Mouse (Mus musculus) liver, embryonic 14.5 days (tissue): ENCODE results near the gene Tbc1d10a. TPM values are rescaled to one million over a fixed set of nuclear protein-coding genes. Genes with fewer than 3 reads are reported as not detected.

ENCODE experiments used
- ATAC-seq: fragments of 200-750 bp; cut with Nextera tagmentation; 2 replicates; pipeline ENCODE4 v1.8.0; 2017; ENCODE audit warnings: moderate number of reproducible peaks, mild to moderate bottlenecking, moderate library complexity; ENCODE audit not compliant: insufficient read depth
- DNase-seq, 3 experiments: peaks; one replicate each; pipeline ENCODE4 v3.0.0-alpha.2; 2012 to 2013; ENCODE audit warnings: low read depth in 3 of 3, low spot score in 3 of 3
- H3K27ac ChIP-seq: fragments of 300-500 bp; sonication (generic); 2 replicates; pipeline ENCODE4 v1.5.1; 2014; ENCODE audit warnings: moderate library complexity, mild to moderate bottlenecking, control low read depth, inconsistent platforms
- H3K27me3 ChIP-seq: fragments of 300-500 bp; sonication (generic); 2 replicates; pipeline ENCODE4 v1.6.1; 2014; ENCODE audit warnings: mild to moderate bottlenecking, low read length, moderate library complexity; ENCODE audit not compliant: control insufficient read depth, insufficient read depth
- H3K36me3 ChIP-seq: fragments of 300-500 bp; sonication (generic); replicated peaks from 2 replicates; pipeline ENCODE4 v1.6.1; 2014; ENCODE audit warnings: low read depth; ENCODE audit not compliant: control insufficient read depth, insufficient read depth
- H3K4me1 ChIP-seq, 2 experiments: fragments of 200-500 bp in 1 of 2; fragments of 300-500 bp in 1 of 2; sonication (generic) in 1 of 2; replicated peaks; 2 replicates each; pipeline ENCODE4 v1.6.1; 2012 to 2014; ENCODE audit warnings: antibody characterized with exemption in 1 of 2, inconsistent platforms in 1 of 2, low read length in 1 of 2; ENCODE audit not compliant: control insufficient read depth in 2 of 2, insufficient read depth in 2 of 2
- H3K4me2 ChIP-seq: fragments of 300-500 bp; sonication (generic); 2 replicates; pipeline ENCODE4 v1.6.1; 2014; ENCODE audit warnings: low read depth, mild to moderate bottlenecking, control low read depth, moderate library complexity
- H3K4me3 ChIP-seq, 2 experiments: fragments of 200-500 bp in 1 of 2; fragments of 300-500 bp in 1 of 2; sonication (generic) in 1 of 2; 2 replicates each; pipeline ENCODE4 v1.5.1; 2012 to 2014; ENCODE audit warnings: low read depth in 2 of 2, low read length in 2 of 2, mild to moderate bottlenecking in 2 of 2, control low read depth in 1 of 2, inconsistent platforms in 1 of 2, moderate library complexity in 1 of 2; ENCODE audit not compliant: insufficient read depth in 1 of 2
- H3K9ac ChIP-seq: fragments of 300-500 bp; sonication (generic); replicated peaks from 2 replicates; pipeline ENCODE4 v1.6.1; 2014; ENCODE audit warnings: mild to moderate bottlenecking, control low read depth, moderate library complexity
- H3K9me3 ChIP-seq: fragments of 300-500 bp; sonication (generic); 2 replicates; pipeline ENCODE4 v1.6.1; 2016; ENCODE audit warnings: low read length, mixed read lengths; ENCODE audit not compliant: control insufficient read depth
- CTCF ChIP-seq: IDR thresholded peaks from 2 replicates; pipeline ENCODE4 v1.5.1; 2016; ENCODE audit warnings: antibody characterized with exemption, low read depth, control low read depth
- EP300 ChIP-seq: IDR thresholded peaks from 2 replicates; pipeline ENCODE4 v1.6.1; 2016; ENCODE audit warnings: antibody characterized with exemption, low read depth
- WGBS: fragments of 180-500 bp; shearing (Covaris S2); extraction: QIAGEN DNeasy Blood & Tissue Kit; methylation state at CpG from one replicate; pipeline ENCODE4 v1.1.7; 2014; ENCODE audit not compliant: insufficient replicate concordance; 5-methylcytosine and 5-hydroxymethylcytosine counted together
- polyA plus RNA-seq, 2 experiments: library from polyadenylated mRNA; depleted of rRNA in 1 of 2; stranded (reverse) in 1 of 2; unstranded in 1 of 2; fragments of >200 nt; fragmentation: Nextera tagmentation in 1 of 2; extraction: Ambion mirVana in 1 of 2; gene quantifications; 2 replicates each; pipeline versions ENCODE4 v1.2.1 to v1.2.3; 2012 to 2014

The Tbc1d10a gene
- polyA plus RNA-seq, 2 experiments, result 2.6 to 6.2 TPM

GRCm38 (mm10) chr11:4210786-4211185, 24.2 kb downstream of the Tbc1d10a start:
- DNase-seq (no peak), ATAC-seq (no peak)
- H3K4me1 ChIP-seq, result no peaks in the 10 kb centered on the region
- no peaks in the 10 kb centered on the region for H3K27me3 ChIP-seq
- no peak overlapping the region for H3K4me3 ChIP-seq
- H3K27ac ChIP-seq, result no peak overlapping the region
- TF ChIP-seq EP300 (no peak), CTCF (no peak)
- H3K36me3 ChIP-seq, result no peaks in the 10 kb centered on the region
- no peak overlapping the region for H3K4me2 ChIP-seq
- no peaks in the 10 kb centered on the region for H3K9me3 ChIP-seq
- H3K9ac ChIP-seq, result no peak overlapping the region
- WGBS, result 63% methylated on average over 1 of the region's 1 CpGs

GRCm38 (mm10) chr11:4213107-4213506, 26.5 kb downstream of the Tbc1d10a start:
- TF ChIP-seq CTCF, result no peak
- no peak for TF ChIP-seq EP300
- Histone ChIP-seq H3K27me3 (no peaks in the 10 kb centered on the region), H3K27ac (no peak overlapping the region), H3K9ac (no peak overlapping the region), H3K4me2 (no peak overlapping the region), H3K9me3 (no peaks in the 10 kb centered on the region), H3K36me3 (no peaks in the 10 kb centered on the region), H3K4me1 (peaks cover 4 to 6% of the 10 kb centered on the region in 2 experiments; a peak in 3 of 4 replicates), H3K4me3 (no peak overlapping the region)
- ATAC-seq (no peak), DNase-seq (no peak)
- WGBS, result 85% methylated on average over 10 of the region's 10 CpGs

GRCm38 (mm10) chr11:4214572-4214971, 28.0 kb downstream of the Tbc1d10a start:
- 87% methylated on average over 14 of the region's 14 CpGs for WGBS
- no peak for ATAC-seq

GRCm38 (mm10) chr11:4215061-4215460, 28.5 kb downstream of the Tbc1d10a start:
- no peak for TF ChIP-seq CTCF
- no peak for TF ChIP-seq EP300
- H3K9ac ChIP-seq, result no peak overlapping the region
- peaks cover 7% of the 10 kb centered on the region for H3K27me3 ChIP-seq
- 71% methylated on average over 10 of the region's 10 CpGs for WGBS
- H3K36me3 ChIP-seq, result no peaks in the 10 kb centered on the region
- H3K9me3 ChIP-seq, result no peaks in the 10 kb centered on the region
- DNase-seq (no peak), ATAC-seq (no peak)
- H3K4me2 ChIP-seq, result no peak overlapping the region
- H3K4me3 ChIP-seq, result no peak overlapping the region
- H3K4me1 ChIP-seq, result peaks cover 7 to 11% of the 10 kb centered on the region in 2 experiments
- no peak overlapping the region for H3K27ac ChIP-seq

More at GRCm38 (mm10) chr11:4214572-4214971, 28.0 kb downstream of the Tbc1d10a start:
- DNase-seq, result no peak
- Histone ChIP-seq H3K27ac (no peak overlapping the region), H3K9ac (no peak overlapping the region), H3K9me3 (no peaks in the 10 kb centered on the region), H3K27me3 (peaks cover 7% of the 10 kb centered on the region), H3K4me3 (no peak overlapping the region), H3K36me3 (no peaks in the 10 kb centered on the region), H3K4me2 (no peak overlapping the region), H3K4me1 (peaks cover 7 to 10% of the 10 kb centered on the region in 2 experiments)
- TF ChIP-seq EP300, result no peak

- Histone ChIP-seq H3K9ac (no peak overlapping the region), H3K4me1 (peaks cover 7 to 14% of the 10 kb centered on the region in 2 experiments), H3K27me3 (peaks cover 7% of the 10 kb centered on the region), H3K36me3 (no peaks in the 10 kb centered on the region), H3K27ac (no peak overlapping the region), H3K4me2 (no peak overlapping the region), H3K4me3 (no peak overlapping the region), H3K9me3 (no peaks in the 10 kb centered on the region)
- TF ChIP-seq CTCF (no peak), EP300 (no peak)
- ATAC-seq (no peak), DNase-seq (no peak)
- WGBS, result 73% methylated on average over 9 of the region's 9 CpGs
Measured at GRCm38 (mm10) chr11:4216248-4217000, 29.8 kb downstream of the Tbc1d10a start.
